In the genomic region with DNA sequence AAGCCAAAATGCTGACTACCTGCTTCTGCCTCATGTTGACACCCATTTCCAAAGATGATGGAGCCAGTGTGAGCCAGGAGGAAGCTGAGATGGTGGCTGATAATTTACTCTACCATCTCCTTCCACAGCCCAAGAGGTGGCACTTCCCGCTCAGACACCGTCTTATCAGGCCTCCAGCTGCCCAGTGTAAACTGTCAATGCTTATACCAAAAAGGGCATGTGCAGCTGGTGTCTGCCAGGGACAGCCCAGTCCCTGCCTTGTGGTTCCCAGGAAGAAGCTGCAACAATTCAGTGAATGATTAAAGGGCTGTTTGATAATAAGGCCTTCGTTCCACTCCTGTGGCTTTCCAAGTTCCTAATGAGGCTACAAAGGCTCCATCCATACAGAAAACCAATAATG, we compare ENCODE assay signal across 10 mouse cellular contexts. TPM values are rescaled to one million over a fixed set of nuclear protein-coding genes. Genes with fewer than 3 reads are reported as not detected.
DNase-seq lines count a peak whose midpoint lies in the region; ATAC-seq lines count a peak whose summit lies in the region.
"Had no signal": no experiment of that assay in that cellular context is flagged by ENCODE, and none has a peak within 500 bp of the region (broad histone marks: within the 10 kb centered on the region; RNA-seq: fewer than 3 reads in every experiment).

No protein-coding gene starts in this region.

- H3K27ac ChIP-seq in forebrain, embryonic 11.5 days (ENCODE audit: low read depth, low read length), result no peak overlapping the region
- H3K27ac ChIP-seq in forebrain, embryonic 10.5 days, result no peak overlapping the region
- peak overlapping the region; percentile 50 for H3K27ac ChIP-seq in midbrain, embryonic 12.5 days (replicated peaks)
- H3K27ac ChIP-seq in midbrain, embryonic 10.5 days (replicated peaks), result no peak overlapping the region
- H3K27ac ChIP-seq in hindbrain, embryonic 14.5 days, result peak overlapping the region; percentile 49
- H3K27ac ChIP-seq in neural tube, embryonic 15.5 days (replicated peaks), result peak overlapping the region; percentile 28

- no peaks in the 10 kb centered on the region for H3K27me3 ChIP-seq in forebrain, embryonic 11.5 days (ENCODE audit: control insufficient read depth, insufficient read depth, low read length)
- no peaks in the 10 kb centered on the region for H3K27me3 ChIP-seq in forebrain, embryonic 10.5 days (ENCODE audit: poor library complexity, severe bottlenecking)
- H3K27me3 ChIP-seq in midbrain, embryonic 12.5 days, result no peaks in the 10 kb centered on the region
- no peaks in the 10 kb centered on the region for H3K27me3 ChIP-seq in midbrain, embryonic 10.5 days (ENCODE audit: low read depth, poor library complexity, severe bottlenecking)
- H3K27me3 ChIP-seq in hindbrain, embryonic 14.5 days (ENCODE audit: control insufficient read depth, insufficient read depth, low read length), result no peaks in the 10 kb centered on the region
- no peaks in the 10 kb centered on the region for H3K27me3 ChIP-seq in neural tube, embryonic 15.5 days (replicated peaks)
- H3K27me3 ChIP-seq: megakaryocyte, embryonic 14.5 days had no signal

- no peak overlapping the region for H3K4me3 ChIP-seq in forebrain, embryonic 11.5 days (ENCODE audit: low read depth, low read length)
- H3K4me3 ChIP-seq in forebrain, embryonic 10.5 days, result no peak overlapping the region
- no peak overlapping the region for H3K4me3 ChIP-seq in midbrain, embryonic 12.5 days
- H3K4me3 ChIP-seq in midbrain, embryonic 10.5 days, result no peak overlapping the region
- no peak overlapping the region for H3K4me3 ChIP-seq in hindbrain, embryonic 14.5 days (replicated peaks; ENCODE audit: low read length)
- H3K4me3 ChIP-seq in neural tube, embryonic 15.5 days (replicated peaks), result no peak overlapping the region
- H3K4me3 ChIP-seq: megakaryocyte, embryonic 14.5 days had no signal

- 57% methylated on average over 3 of the region's 3 CpGs for WGBS in forebrain, embryonic 11.5 days
- 84% methylated on average over 3 of the region's 3 CpGs for WGBS in forebrain, embryonic 10.5 days
- WGBS in midbrain, embryonic 12.5 days, result 62% methylated on average over 3 of the region's 3 CpGs
- WGBS in midbrain, embryonic 10.5 days, result 86% methylated on average over 3 of the region's 3 CpGs
- WGBS in hindbrain, embryonic 14.5 days, result 34% methylated on average over 3 of the region's 3 CpGs
- 31% methylated on average over 3 of the region's 3 CpGs for WGBS in neural tube, embryonic 15.5 days

- no peak overlapping the region for H3K9ac ChIP-seq in forebrain, embryonic 11.5 days (ENCODE audit: low read length)
- H3K9ac ChIP-seq in midbrain, embryonic 12.5 days (replicated peaks), result no peak overlapping the region
- 0 out of 2 replicates have a peak overlapping the region, but pooled peaks have one; percentile 31 for H3K9ac ChIP-seq in hindbrain, embryonic 14.5 days
- no peak overlapping the region for H3K9ac ChIP-seq in neural tube, embryonic 15.5 days (replicated peaks)

- no peak for DNase-seq in forebrain, embryonic 11.5 days (ENCODE audit: low spot score)
- DNase-seq in forebrain, embryonic 10.5 days (ENCODE audit: extremely low spot score, low spot score), result no peak
- DNase-seq in midbrain, embryonic 10.5 days (ENCODE audit: low spot score), result no peak
- no peak for DNase-seq in hindbrain, embryonic 14.5 days (ENCODE audit: low spot score)
- no peak for DNase-seq in natural killer cell, adult 2 months (ENCODE audit: low spot score in 2 of 2)
- DNase-seq in layer of hippocampus, adult 9-11 months, result no peak
- DNase-seq: kidney, postnatal 10 days had no signal

- ATAC-seq in forebrain, embryonic 11.5 days (replicated peaks; ENCODE audit: low FRiP score), result 0 out of 2 replicates have a peak, but pooled peaks have one; percentile 25
- ATAC-seq in midbrain, embryonic 12.5 days (ENCODE audit: low FRiP score, low read depth), result no peak
- ATAC-seq in hindbrain, embryonic 14.5 days (ENCODE audit: low FRiP score), result no peak
- no peak for ATAC-seq in neural tube, embryonic 15.5 days (ENCODE audit: low FRiP score)

- no peak overlapping the region for H3K4me2 ChIP-seq in forebrain, embryonic 11.5 days (ENCODE audit: low read depth, low read length, severe bottlenecking)
- no peak overlapping the region for H3K4me2 ChIP-seq in midbrain, embryonic 12.5 days (replicated peaks)
- no peak overlapping the region for H3K4me2 ChIP-seq in hindbrain, embryonic 14.5 days (replicated peaks)
- no peak overlapping the region for H3K4me2 ChIP-seq in neural tube, embryonic 15.5 days

- H3K9me3 ChIP-seq in forebrain, embryonic 11.5 days (ENCODE audit: control insufficient read depth, low read length), result no peaks in the 10 kb centered on the region
- no peaks in the 10 kb centered on the region; the same call in 1 of the 2 replicates for H3K9me3 ChIP-seq in forebrain, embryonic 10.5 days
- no peaks in the 10 kb centered on the region for H3K9me3 ChIP-seq in midbrain, embryonic 12.5 days
- H3K9me3 ChIP-seq in midbrain, embryonic 10.5 days (replicated peaks), result no peaks in the 10 kb centered on the region; the same call in 1 of the 2 replicates
- no peaks in the 10 kb centered on the region for H3K9me3 ChIP-seq in hindbrain, embryonic 14.5 days (ENCODE audit: control insufficient read depth, low read length)
- no peaks in the 10 kb centered on the region for H3K9me3 ChIP-seq in neural tube, embryonic 15.5 days (replicated peaks)
- H3K9me3 ChIP-seq: megakaryocyte, embryonic 14.5 days had no signal

- no peaks in the 10 kb centered on the region; the same call in 1 of the 2 replicates for H3K36me3 ChIP-seq in forebrain, embryonic 11.5 days (ENCODE audit: control insufficient read depth, insufficient read depth, low read length)
- peaks cover 63% of the 10 kb centered on the region for H3K36me3 ChIP-seq in forebrain, embryonic 10.5 days (replicated peaks)
- peaks cover 43% of the 10 kb centered on the region for H3K36me3 ChIP-seq in midbrain, embryonic 12.5 days
- H3K36me3 ChIP-seq in midbrain, embryonic 10.5 days, result peaks cover 69% of the 10 kb centered on the region
- peaks cover 34% of the 10 kb centered on the region for H3K36me3 ChIP-seq in hindbrain, embryonic 14.5 days (replicated peaks; ENCODE audit: control insufficient read depth, insufficient read depth)
- H3K36me3 ChIP-seq in neural tube, embryonic 15.5 days, result peaks cover 30% of the 10 kb centered on the region

- peaks cover 2% of the 10 kb centered on the region; the same call in 1 of the 2 replicates for H3K4me1 ChIP-seq in forebrain, embryonic 11.5 days (replicated peaks; ENCODE audit: control insufficient read depth, insufficient read depth, low read length)
- H3K4me1 ChIP-seq in forebrain, embryonic 10.5 days, result peaks cover 12% of the 10 kb centered on the region
- H3K4me1 ChIP-seq in midbrain, embryonic 12.5 days, result peaks cover 4% of the 10 kb centered on the region; the same call in 1 of the 2 replicates
- H3K4me1 ChIP-seq in midbrain, embryonic 10.5 days, result 0 out of 2 replicates have a peak, but pooled peaks cover 6% of the 10 kb centered on the region
- peaks cover 12% of the 10 kb centered on the region for H3K4me1 ChIP-seq in hindbrain, embryonic 14.5 days (replicated peaks; ENCODE audit: control insufficient read depth, insufficient read depth, low read length)
- H3K4me1 ChIP-seq in neural tube, embryonic 15.5 days, result peaks cover 21% of the 10 kb centered on the region

RNA-seq across cellular contexts. Expression of a gene that starts 8.2 kb away (rescaled TPM):
- 2.3 and 4.5 TPM in 2 replicates for polyA plus RNA-seq in forebrain, embryonic 11.5 days (2014; fragmentation: Nextera tagmentation; extraction: Ambion mirVana)
- 4.2 and 4.7 TPM in 2 replicates for polyA plus RNA-seq in forebrain, embryonic 10.5 days (2016; fragmentation: Nextera tagmentation; extraction: Ambion mirVana)
- polyA plus RNA-seq in midbrain, embryonic 12.5 days (2016; fragmentation: Nextera tagmentation; extraction: Ambion mirVana), result 2.2 and 3.3 TPM in 2 replicates
- 4.4 and 5.1 TPM in 2 replicates for polyA plus RNA-seq in midbrain, embryonic 10.5 days (2016; fragmentation: Nextera tagmentation; extraction: Ambion mirVana)
- polyA plus RNA-seq in hindbrain, embryonic 14.5 days (2014; fragmentation: Nextera tagmentation; extraction: Ambion mirVana), result 1.5 and 1.6 TPM in 2 replicates
- polyA plus RNA-seq in neural tube, embryonic 15.5 days (2015; fragmentation: Nextera tagmentation; extraction: Ambion mirVana), result 1.3 and 1.9 TPM in 2 replicates

RNA-seq across cellular contexts. Expression of a gene that starts 12.9 kb away (rescaled TPM):
- 0.41 and 0.77 TPM in 2 replicates for polyA plus RNA-seq in forebrain, embryonic 11.5 days (2014; fragmentation: Nextera tagmentation; extraction: Ambion mirVana)
- polyA plus RNA-seq in forebrain, embryonic 10.5 days (2016; fragmentation: Nextera tagmentation; extraction: Ambion mirVana), result 0.43 and 0.55 TPM in 2 replicates
- polyA plus RNA-seq in midbrain, embryonic 12.5 days (2016; fragmentation: Nextera tagmentation; extraction: Ambion mirVana), result 0.60 and 1.1 TPM in 2 replicates
- 0.81 and 0.98 TPM in 2 replicates for polyA plus RNA-seq in midbrain, embryonic 10.5 days (2016; fragmentation: Nextera tagmentation; extraction: Ambion mirVana)
- polyA plus RNA-seq in hindbrain, embryonic 14.5 days (2014; fragmentation: Nextera tagmentation; extraction: Ambion mirVana), result 0.12 and 0.22 TPM in 2 replicates
- polyA plus RNA-seq in neural tube, embryonic 15.5 days (2015; fragmentation: Nextera tagmentation; extraction: Ambion mirVana), result 0.31 and 0.63 TPM in 2 replicates

RNA-seq across cellular contexts. Expression of a gene that starts 20.0 kb away (rescaled TPM):
- polyA plus RNA-seq in forebrain, embryonic 11.5 days (2014; fragmentation: Nextera tagmentation; extraction: Ambion mirVana), result 5.5 and 7.6 TPM in 2 replicates
- polyA plus RNA-seq in forebrain, embryonic 10.5 days (2016; fragmentation: Nextera tagmentation; extraction: Ambion mirVana), result 3.6 and 3.9 TPM in 2 replicates
- 11.9 and 12.3 TPM in 2 replicates for polyA plus RNA-seq in midbrain, embryonic 12.5 days (2016; fragmentation: Nextera tagmentation; extraction: Ambion mirVana)
- polyA plus RNA-seq in midbrain, embryonic 10.5 days (2016; fragmentation: Nextera tagmentation; extraction: Ambion mirVana), result 5.2 and 7.6 TPM in 2 replicates
- 13.6 and 15.2 TPM in 2 replicates for polyA plus RNA-seq in hindbrain, embryonic 14.5 days (2014; fragmentation: Nextera tagmentation; extraction: Ambion mirVana)
- polyA plus RNA-seq in neural tube, embryonic 15.5 days (2015; fragmentation: Nextera tagmentation; extraction: Ambion mirVana), result 16.0 and 19.6 TPM in 2 replicates

RNA-seq across cellular contexts. Expression of a gene that starts 31.0 kb away (rescaled TPM):
- 17.6 and 18.6 TPM in 2 replicates for polyA plus RNA-seq in forebrain, embryonic 11.5 days (2014; fragmentation: Nextera tagmentation; extraction: Ambion mirVana)
- polyA plus RNA-seq in forebrain, embryonic 10.5 days (2016; fragmentation: Nextera tagmentation; extraction: Ambion mirVana), result 27.8 and 28.6 TPM in 2 replicates
- 36.0 and 41.1 TPM in 2 replicates for polyA plus RNA-seq in midbrain, embryonic 12.5 days (2016; fragmentation: Nextera tagmentation; extraction: Ambion mirVana)
- polyA plus RNA-seq in midbrain, embryonic 10.5 days (2016; fragmentation: Nextera tagmentation; extraction: Ambion mirVana), result 34.9 and 35.5 TPM in 2 replicates
- 2.2 and 2.4 TPM in 2 replicates for polyA plus RNA-seq in hindbrain, embryonic 14.5 days (2014; fragmentation: Nextera tagmentation; extraction: Ambion mirVana)
- polyA plus RNA-seq in neural tube, embryonic 15.5 days (2015; fragmentation: Nextera tagmentation; extraction: Ambion mirVana), result 3.4 and 7.4 TPM in 2 replicates

Comparison
In these comparisons a context has a peak if more than half of its experiments do, and no peak if none do; other contexts are left out.
1. H3K27ac ChIP-seq: peak in midbrain, embryonic 12.5 days (single experiment), hindbrain, embryonic 14.5 days (single experiment) and neural tube, embryonic 15.5 days (single experiment); none in forebrain, embryonic 11.5 days (single experiment), forebrain, embryonic 10.5 days (single experiment) and midbrain, embryonic 10.5 days (single experiment).